Mouse (Mus musculus): ENCODE measurements around the gene Cplx3.

DNA sequence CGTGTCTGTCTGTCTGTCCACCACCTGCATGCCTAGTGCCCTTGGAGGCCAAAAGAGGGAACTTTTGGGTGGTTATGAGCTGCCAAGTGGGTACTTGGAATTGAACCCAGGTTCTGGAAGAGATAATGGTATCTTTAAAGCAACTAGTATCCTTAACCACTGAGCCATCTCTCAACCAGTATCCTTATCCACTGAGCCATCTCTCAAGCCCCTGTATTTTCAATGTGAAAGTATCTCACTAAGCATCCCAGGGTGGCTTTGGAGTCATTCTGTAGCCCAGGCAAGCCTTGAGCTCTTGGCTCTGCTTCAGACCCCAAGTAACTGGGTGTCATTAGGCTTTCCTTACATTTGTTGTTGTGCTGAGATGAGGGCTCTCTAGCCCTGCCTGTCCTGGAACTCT is 48.9 kb upstream of the Cplx3 start:
- TF ChIP-seq EP300 (optimal IDR thresholded peaks at IDR 0.05) (no peak), CTCF (IDR thresholded peaks at IDR 0.05; ENCODE audit: low read depth) (no peak)
